Mouse (Mus musculus): Measurements from ENCODE around the gene Plekhg1.
A peak's percentile ranks its signal among the peaks of the same experiment; 100 is the strongest.

Gene Plekhg1

DNA sequence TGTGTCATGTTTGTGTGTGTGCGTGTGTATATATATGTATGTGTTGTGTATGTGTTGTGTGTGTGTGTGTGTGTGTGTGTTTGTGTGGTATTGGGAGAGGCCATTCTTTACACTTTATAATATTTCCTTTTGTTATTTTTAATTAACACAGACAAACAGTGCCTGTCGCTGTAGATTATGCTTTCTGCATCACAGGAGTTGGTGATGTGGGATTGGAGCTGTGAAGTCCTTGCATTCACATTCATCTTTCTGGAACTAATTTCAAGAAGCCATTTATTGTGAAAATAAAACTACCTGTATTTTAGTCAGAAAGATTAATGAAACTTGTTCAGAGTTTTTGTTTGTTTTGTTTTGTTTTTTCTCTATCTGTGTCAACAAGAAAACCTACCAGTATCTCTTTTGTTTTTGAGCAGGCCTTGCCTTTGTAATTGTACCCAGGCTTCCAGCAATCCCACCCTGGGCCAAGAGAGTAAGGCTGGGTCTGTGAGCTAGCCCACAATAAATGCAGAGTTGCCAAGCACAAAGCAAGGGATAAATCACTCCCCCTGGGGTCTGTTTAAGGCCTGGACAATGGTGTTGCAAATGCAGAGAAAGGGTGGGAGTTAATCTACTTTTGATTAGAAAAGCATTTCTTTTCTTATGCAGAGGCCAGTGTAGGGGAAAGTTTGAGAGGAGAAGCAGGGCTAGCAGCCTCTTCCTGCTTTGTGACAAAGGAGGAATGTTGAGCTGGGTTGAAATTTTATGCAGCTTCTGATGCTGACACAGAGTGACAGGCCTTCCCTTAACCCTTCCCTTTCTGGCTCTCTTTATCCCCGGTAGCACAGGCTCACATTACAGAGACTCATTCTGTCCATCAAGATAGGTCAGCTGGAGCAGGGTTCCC is 151.5 kb downstream of the Plekhg1 start:
- DNase-seq (ENCODE audit: low read depth) = no peak

DNA sequence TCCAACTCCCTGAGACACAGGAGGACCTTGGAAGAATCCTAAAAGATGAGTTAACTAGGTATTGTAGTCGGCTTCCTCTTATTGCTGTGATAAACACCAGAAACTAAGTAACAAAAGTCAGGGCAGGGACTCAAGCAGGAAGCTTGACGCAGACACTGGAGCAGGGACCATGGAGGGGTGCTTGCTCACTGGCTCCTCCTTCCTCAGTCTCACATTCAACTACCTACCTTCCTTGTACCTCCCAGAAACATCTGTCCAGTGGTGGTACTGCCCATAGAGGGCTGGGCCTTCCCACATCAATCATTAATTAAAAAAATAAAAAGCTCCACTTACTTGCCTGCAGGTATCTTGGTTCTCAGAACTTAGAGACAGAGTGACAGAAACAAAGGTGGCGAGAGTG is 152.2 kb downstream of the Plekhg1 start:
- no peak for DNase-seq (ENCODE audit: low read depth)

DNA sequence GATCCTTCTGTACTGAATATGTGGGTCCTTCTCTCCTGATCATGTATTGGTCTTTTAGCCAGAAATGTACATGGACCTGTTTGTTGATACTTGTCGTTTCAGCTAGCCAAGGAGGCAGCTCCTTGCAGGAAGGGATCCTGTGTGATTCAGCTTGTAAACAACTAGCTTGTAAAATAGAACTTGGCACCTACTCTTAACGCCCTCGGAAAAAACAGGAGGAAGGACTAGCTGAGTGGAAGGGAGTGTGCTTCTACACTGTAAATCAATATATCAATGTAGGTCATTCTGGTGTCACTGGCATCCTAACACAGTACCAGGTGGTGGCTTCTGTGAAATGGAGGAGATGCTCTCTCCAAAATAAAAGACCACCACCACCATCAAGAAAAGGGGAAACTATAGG is 157.9 kb downstream of the Plekhg1 start:
- DNase-seq (ENCODE audit: low read depth) = no peak

GRCm38 (mm10) chr10:3900416-3900956 is 160.3 kb downstream of the Plekhg1 start:
- DNase-seq (ENCODE audit: low read depth) = no peak

DNA sequence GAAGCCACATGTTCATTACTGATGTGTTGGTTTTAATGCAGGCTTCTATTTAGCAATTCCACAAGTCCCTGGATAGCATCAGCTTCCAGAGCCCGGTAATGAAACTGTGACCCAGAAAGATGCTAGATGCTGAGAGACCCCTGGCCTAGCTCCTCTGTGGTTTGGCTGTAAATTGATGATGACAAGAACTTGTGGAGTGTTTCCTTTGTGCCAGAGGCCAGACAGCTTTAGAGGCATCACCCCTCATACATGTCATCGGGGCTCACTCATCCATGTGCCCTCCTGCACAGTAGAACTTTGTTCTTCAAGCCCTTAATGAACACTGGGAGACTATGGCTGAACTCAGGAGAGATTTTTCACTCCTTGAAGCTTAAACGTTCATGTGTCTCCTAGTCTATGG is 165.6 kb downstream of the Plekhg1 start:
- no peak for DNase-seq (ENCODE audit: low read depth)

DNA sequence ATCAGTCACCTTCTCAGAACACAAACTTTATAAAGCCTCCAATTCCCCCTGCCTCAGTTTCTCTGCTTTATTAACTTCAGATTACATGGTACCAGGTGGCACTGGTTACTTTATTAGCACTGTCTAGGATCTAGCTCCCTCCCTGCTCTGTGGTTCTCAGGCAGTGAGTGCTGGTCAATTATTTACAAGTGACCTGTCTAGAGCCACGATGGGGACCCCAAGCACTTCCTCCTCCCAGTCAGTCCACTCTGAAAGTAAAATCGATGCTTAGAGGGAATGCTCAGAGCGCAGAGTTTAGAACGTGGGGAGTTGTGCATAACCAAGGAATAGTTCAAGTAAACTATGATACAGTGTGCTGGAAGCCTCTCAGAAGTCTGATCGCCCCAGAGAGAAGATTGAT is 173.9 kb downstream of the Plekhg1 start:
- no peak for DNase-seq (ENCODE audit: low read depth)

- no peak for DNase-seq (ENCODE audit: low read depth)
Observed at GRCm38 (mm10) chr10:3920368-3921152, 180.4 kb downstream of the Plekhg1 start.

DNA sequence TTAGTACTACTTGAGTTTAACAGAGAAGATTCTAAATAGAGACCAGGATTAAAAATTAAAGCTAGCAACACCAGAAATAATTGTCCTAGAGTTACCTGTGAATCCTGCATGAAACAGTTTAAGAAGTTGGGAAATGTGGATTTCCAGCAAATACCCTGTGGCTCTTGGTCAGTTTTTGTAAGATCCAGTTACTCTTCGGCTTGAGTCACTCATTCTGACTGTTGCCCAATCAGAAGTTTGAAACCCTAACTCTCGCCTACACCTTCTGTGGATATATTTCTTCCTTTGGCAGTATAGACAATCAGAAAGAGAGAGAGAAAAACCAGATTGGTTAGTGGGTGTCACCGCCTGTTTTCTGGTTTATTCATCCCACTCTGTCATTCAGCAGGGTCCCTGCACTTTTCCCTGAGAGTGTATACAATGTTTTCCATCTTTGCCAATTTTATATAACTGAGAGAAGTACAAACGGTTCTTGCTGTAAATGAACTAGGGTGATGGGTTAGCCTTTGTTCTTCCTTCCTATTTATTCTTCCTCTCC is 187.9 kb downstream of the Plekhg1 start:
- no peak for DNase-seq (ENCODE audit: low read depth)

DNA sequence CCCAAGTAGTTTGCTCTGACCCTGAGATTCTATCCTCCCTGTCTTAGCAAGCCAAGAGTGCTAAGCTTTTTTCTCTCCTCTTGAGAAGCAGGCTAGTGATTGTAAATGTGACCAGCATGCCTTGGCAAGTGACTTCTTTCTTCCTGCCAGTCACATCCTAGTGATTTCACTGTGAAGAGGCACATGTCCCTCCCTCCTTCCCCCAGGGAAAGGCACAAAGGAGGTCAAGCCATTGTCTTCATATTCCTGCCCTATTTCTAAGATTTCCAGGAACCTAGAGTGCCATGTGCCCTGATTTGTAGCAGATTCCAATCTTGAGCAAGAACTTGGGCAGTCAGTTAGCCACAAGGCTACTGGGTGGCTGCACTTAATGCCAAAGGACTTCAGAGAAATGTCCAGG is 191.7 kb downstream of the Plekhg1 start:
- DNase-seq (ENCODE audit: low read depth) = no peak

DNA sequence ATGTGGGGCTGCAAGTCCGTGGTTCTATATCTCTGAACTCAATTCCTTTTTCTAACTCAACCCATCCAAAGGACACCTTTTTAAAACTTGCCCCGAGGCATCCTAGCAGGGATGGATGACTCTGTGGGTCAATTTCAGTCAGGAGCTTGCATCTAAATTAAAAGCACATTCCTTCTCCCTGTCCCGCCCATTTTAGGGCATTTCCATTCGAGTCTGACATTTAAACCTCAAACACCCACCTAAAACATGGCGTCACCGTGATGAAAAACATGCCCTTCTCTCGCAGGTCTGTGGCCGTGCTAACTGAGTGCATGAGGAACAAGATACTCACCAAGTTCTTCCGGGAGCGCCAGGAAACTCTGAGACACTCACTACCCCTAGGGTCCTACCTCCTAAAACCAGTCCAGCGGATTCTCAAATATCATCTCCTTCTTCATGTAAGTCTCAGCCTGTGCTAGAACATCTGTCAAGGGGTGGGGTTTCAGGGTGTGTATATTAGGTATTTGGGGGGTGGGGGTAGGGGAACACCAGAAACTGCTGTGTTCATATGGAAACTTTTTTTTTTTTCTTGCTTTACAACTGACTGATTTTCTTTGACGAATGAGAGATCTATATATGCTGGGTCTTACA is 193.3 kb downstream of the Plekhg1 start:
- no peak for DNase-seq (ENCODE audit: low read depth)

DNA sequence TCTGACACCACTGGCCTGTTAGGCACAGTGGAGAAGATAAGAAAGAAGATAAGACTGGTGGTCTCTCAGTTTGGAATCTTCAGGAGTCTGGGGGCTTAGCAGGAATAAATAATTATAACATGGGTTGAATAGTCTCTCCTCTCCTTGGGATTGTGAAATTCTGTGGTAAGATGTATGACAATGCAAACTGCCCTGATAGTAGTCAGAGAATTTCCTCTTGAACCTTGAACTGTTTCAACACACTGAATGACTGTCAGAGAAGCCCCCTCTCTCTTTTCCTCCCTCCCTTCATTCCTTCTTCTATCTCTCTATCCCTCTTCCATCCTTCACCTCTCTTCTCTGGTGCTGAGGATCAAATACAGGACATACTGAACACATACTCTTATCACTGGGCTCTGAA is 196.7 kb downstream of the Plekhg1 start:
- DNase-seq (ENCODE audit: low read depth) = no peak

DNA sequence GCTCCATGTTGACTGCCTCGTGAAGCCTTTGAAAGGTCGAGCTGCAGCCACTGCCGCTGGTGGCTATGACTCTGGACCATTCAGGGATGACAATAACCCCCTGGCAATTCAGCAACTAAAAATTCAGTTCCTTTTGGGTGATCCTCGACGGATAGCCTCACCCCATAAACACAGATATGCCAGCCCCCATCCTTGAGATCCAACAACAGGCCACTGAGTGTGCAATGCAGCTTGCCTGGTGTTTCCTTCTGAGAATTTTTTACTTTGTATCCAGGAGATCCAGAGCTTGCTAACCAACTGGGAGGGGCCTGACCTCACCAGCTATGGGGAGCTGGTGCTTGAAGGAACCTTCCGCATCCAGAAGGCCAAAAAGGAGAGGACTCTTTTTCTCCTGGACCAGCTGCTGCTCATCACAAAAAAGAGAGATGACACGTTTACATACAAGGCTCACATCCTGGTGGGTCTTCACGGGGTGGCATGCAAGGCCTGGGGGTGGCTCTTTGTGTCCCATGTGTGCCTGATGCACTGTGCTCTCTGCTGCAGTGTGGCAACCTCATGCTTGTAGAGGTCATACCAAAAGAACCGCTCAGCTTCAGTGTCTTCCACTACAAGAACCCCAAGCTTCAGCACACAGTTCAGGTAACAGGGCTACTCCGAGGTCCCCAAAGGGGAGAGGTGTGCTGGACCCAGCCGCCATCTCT is 199.9 kb downstream of the Plekhg1 start:
- DNase-seq (ENCODE audit: low read depth) = no peak

DNA sequence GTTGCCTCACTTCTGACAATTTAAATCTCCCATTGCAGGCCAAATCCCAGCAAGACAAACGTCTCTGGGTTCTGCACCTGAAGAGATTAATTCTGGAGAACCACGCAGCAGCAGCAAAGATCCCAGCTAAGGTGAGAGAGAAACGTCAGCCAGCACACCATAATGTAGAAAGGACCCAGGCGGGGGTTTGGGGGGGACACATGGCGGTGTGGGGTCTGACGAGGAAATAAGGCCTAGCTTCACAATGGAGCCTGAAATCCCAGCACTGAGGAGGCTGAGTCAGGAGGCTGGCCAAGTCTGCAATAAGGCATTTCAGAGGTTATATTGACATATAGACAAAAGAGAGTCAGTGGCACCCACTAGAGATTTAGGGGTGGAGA is 200.4 kb downstream of the Plekhg1 start:
- DNase-seq (ENCODE audit: low read depth) = no peak

GRCm38 (mm10) chr10:3941054-3941757 is 201.0 kb downstream of the Plekhg1 start:
- DNase-seq (ENCODE audit: low read depth) = no peak

- DNase-seq (ENCODE audit: low read depth) = no peak
Observed at GRCm38 (mm10) chr10:3942289-3942688, 202.1 kb downstream of the Plekhg1 start.

- peak; percentile 54 for DNase-seq (ENCODE audit: low read depth)
Observed at GRCm38 (mm10) chr10:3943492-3944395, 203.6 kb downstream of the Plekhg1 start.

GRCm38 (mm10) chr10:3946871-3947270 is 206.7 kb downstream of the Plekhg1 start:
- no peak for DNase-seq (ENCODE audit: low read depth)

DNA sequence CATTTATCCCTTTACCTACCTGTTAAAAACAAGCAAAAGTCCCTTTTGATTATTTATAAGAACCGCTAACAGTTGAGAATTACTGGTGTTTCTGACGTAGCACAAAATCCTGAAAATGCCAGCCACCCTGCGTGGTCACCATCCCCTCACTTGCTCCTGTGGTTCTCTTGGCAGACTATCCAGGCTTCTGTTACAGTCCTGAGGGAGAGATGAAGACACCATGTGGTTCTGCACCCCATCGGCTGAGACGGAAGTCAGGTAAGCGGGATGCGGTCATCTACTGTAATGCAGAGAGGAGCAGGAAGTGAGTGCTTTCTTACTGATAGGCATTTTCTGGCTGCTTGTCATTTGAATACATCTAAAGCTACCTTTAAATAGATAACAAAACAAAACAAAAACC is 207.2 kb downstream of the Plekhg1 start:
- DNase-seq (ENCODE audit: low read depth) = no peak

GRCm38 (mm10) chr10:3949306-3949705 is 209.1 kb downstream of the Plekhg1 start:
- DNase-seq (ENCODE audit: low read depth) = no peak

DNA sequence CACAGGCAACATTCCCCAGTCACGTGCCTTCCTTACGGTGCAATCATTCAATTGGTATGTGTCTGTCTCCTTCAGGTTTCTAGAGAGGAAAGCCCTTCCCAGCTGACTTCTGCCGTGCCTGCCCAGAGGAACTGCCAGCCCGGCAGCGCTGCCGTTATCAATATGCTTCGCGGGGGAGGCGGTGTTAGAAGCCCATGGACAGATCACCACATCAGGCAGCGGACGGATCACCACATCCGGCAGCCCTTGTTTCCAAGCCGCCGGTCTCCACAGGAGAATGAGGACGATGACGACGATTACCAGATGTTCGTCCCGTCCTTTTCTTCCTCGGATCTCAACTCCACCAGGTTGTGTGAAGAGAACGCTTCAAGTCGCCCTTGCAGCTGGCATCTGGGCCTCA is 216.3 kb downstream of the Plekhg1 start:
- no peak for DNase-seq (ENCODE audit: low read depth)
